ENCODE assay signal across 8 mouse cellular contexts in the genomic region with DNA sequence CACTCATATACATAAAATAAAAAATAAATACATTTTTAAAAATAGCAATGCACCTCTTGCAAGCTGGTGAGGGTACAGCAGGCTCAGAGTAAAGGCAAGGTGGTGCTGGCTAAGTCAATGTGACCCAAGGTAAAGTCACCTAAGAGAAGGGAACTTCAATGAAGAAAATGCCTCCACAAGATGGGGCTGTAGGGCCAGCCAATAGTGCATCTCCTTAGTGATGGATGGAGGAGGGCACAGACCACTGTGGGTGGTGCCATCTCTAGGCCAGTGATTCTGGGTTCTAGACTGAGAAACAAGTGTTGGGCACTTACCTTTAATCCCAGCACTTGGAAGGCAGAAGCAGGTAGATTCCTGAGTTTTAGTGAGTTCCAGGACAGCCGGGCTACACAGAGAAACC. TPM values are rescaled to one million over a fixed set of nuclear protein-coding genes. Genes with fewer than 3 reads are reported as not detected.
DNase-seq lines count a peak whose midpoint lies in the region; ATAC-seq and TF ChIP-seq lines count a peak whose summit lies in the region.

No protein-coding gene starts in this region.

- TF ChIP-seq CTCF in kidney, postnatal 0 days (IDR thresholded peaks at IDR 0.05; ENCODE audit: low read depth): peak; percentile 71
- no peak for TF ChIP-seq CTCF in thymus, adult 2 months (IDR thresholded peaks at IDR 0.05; ENCODE audit: borderline replicate concordance, control insufficient read depth, extremely low read depth, insufficient read depth, low read length, poor library complexity)

- H3K4me1 ChIP-seq in kidney, postnatal 0 days (replicated peaks; ENCODE audit: insufficient read depth, low read length): 0 out of 2 replicates have a peak, but pooled peaks cover 9% of the 10 kb centered on the region
- H3K4me1 ChIP-seq in thymus, adult 2 months (replicated peaks; ENCODE audit: control insufficient read depth, insufficient read depth, low read length): no peaks in the 10 kb centered on the region
- peaks cover 7% of the 10 kb centered on the region; the same call in 1 of the 2 replicates for H3K4me1 ChIP-seq in hindbrain, embryonic 12.5 days

- ATAC-seq in kidney, postnatal 0 days (replicated peaks; ENCODE audit: low FRiP score, low read depth): no peak
- ATAC-seq in monocyte, adult 5-6 weeks (replicated peaks; ENCODE audit: insufficient number of reproducible peaks, low FRiP score, low TSS enrichment, poor library complexity, severe bottlenecking): no peak
- ATAC-seq in hindbrain, embryonic 12.5 days (ENCODE audit: low FRiP score): no peak

- H3K4me3 ChIP-seq in kidney, postnatal 0 days (replicated peaks; ENCODE audit: low read depth, low read length): no peak overlapping the region
- H3K4me3 ChIP-seq in thymus, adult 2 months (ENCODE audit: control insufficient read depth, insufficient read depth, low read length): no peak overlapping the region
- H3K4me3 ChIP-seq in hindbrain, embryonic 12.5 days: no peak overlapping the region

- intact Hi-C loops in gastrocnemius, postnatal 14 days (cut with DNase I; ENCODE audit: low total_unique reads): loop anchor here (2.0 kb wide), 1 partner anchor 151 kb away; no protein-coding TSS in a partner anchor

- H3K27me3 ChIP-seq in kidney, postnatal 0 days (ENCODE audit: insufficient read depth, low read length): no peaks in the 10 kb centered on the region
- H3K27me3 ChIP-seq in thymus, adult 2 months (ENCODE audit: control insufficient read depth, insufficient read depth, low read length): no peaks in the 10 kb centered on the region
- peaks cover 5% of the 10 kb centered on the region for H3K27me3 ChIP-seq in hindbrain, embryonic 12.5 days

- DNase-seq in gastrocnemius, adult 18-20 months (ENCODE audit: low spot score): peak; percentile 45
- DNase-seq in gastrocnemius, postnatal 14 days: no peak
- DNase-seq in 3T3-L1 (ENCODE audit: low read depth, low spot score): peak; percentile 59
- DNase-seq in T-cell, adult 2 months (ENCODE audit: low spot score): peak; percentile 18
- peak; percentile 53 for DNase-seq in kidney, postnatal 0 days (ENCODE audit: low spot score)
- peak; percentile 54 for DNase-seq in thymus, adult 2 months

- H3K4me2 ChIP-seq in kidney, postnatal 0 days (ENCODE audit: low read length): no peak overlapping the region
- no peak overlapping the region for H3K4me2 ChIP-seq in hindbrain, embryonic 12.5 days (replicated peaks)

- no peaks in the 10 kb centered on the region for H3K9me3 ChIP-seq in kidney, postnatal 0 days (replicated peaks; ENCODE audit: low read length)
- no peaks in the 10 kb centered on the region for H3K9me3 ChIP-seq in hindbrain, embryonic 12.5 days (replicated peaks)

- TF ChIP-seq POLR2A in thymus, adult 2 months (IDR thresholded peaks at IDR 0.05; ENCODE audit: control insufficient read depth, extremely low read depth, insufficient read depth, low read length, poor library complexity): no peak

- no peak overlapping the region for H3K27ac ChIP-seq in kidney, postnatal 0 days
- H3K27ac ChIP-seq in thymus, adult 2 months (ENCODE audit: control insufficient read depth, insufficient read depth, low read length): no peak overlapping the region
- H3K27ac ChIP-seq in hindbrain, embryonic 12.5 days: no peak overlapping the region

- H3K36me3 ChIP-seq in kidney, postnatal 0 days (ENCODE audit: insufficient read depth, low read length): no peaks in the 10 kb centered on the region
- no peaks in the 10 kb centered on the region for H3K36me3 ChIP-seq in thymus, adult 2 months (ENCODE audit: control insufficient read depth, insufficient read depth, low read length)
- H3K36me3 ChIP-seq in hindbrain, embryonic 12.5 days: no peaks in the 10 kb centered on the region

- H3K9ac ChIP-seq in kidney, postnatal 0 days (ENCODE audit: low read depth, low read length): no peak overlapping the region
- H3K9ac ChIP-seq in hindbrain, embryonic 12.5 days: no peak overlapping the region

- 96% methylated on average over 1 of the region's 1 CpGs for WGBS in kidney, postnatal 0 days
- 96% methylated on average over 1 of the region's 1 CpGs for WGBS in thymus, adult 2 months
- 100% methylated on average over 1 of the region's 1 CpGs for WGBS in hindbrain, embryonic 12.5 days

RNA-seq across cellular contexts. Expression of a gene that starts 23.5 kb away (rescaled TPM):
- total RNA-seq in gastrocnemius, adult 18-20 months (2021): under 1 TPM; 0.19 to 0.39 TPM
- total RNA-seq in gastrocnemius, postnatal 14 days (2021): under 1 TPM in 1 of 2 experiments, not detected in 1; 0.10 TPM
- 0.99 and 1.1 TPM in 2 replicates for polyA plus RNA-seq in kidney, postnatal 0 days (2015; fragmentation: Nextera tagmentation; extraction: Ambion mirVana)
- 13.5 and 15.4 TPM in 2 replicates for polyA plus RNA-seq in thymus, adult 2 months (2012; rRNA removed)
- total RNA-seq in monocyte, adult 5-6 weeks (2017): 0.75 to 3.8 TPM (median 1.3 TPM) in 3 replicates
- 0.15 TPM in 1 of 2 replicates, not detected in the other for polyA plus RNA-seq in hindbrain, embryonic 12.5 days (2016; fragmentation: Nextera tagmentation; extraction: Ambion mirVana)

RNA-seq across cellular contexts. Expression of a gene that starts 33.3 kb away (rescaled TPM):
- 10 to 100 TPM; 81.3 to 82.5 TPM for total RNA-seq in gastrocnemius, adult 18-20 months (2021)
- 10 to 100 TPM; 55.2 to 55.7 TPM for total RNA-seq in gastrocnemius, postnatal 14 days (2021)
- polyA plus RNA-seq in kidney, postnatal 0 days (2015; fragmentation: Nextera tagmentation; extraction: Ambion mirVana): 61.2 and 63.4 TPM in 2 replicates
- polyA plus RNA-seq in thymus, adult 2 months (2012; rRNA removed): 13.3 and 14.8 TPM in 2 replicates
- total RNA-seq in monocyte, adult 5-6 weeks (2017): 34.8 to 48.5 TPM (median 44.5 TPM) in 3 replicates
- 115 and 123 TPM in 2 replicates for polyA plus RNA-seq in hindbrain, embryonic 12.5 days (2016; fragmentation: Nextera tagmentation; extraction: Ambion mirVana)
